Comparison of ENCODE assay signal across 11 mouse cellular contexts in genomic region chr11:68451282-68451735, GRCm38 (mm10). TPM values are rescaled to one million over a fixed set of nuclear protein-coding genes. Genes with fewer than 3 reads are reported as not detected.
DNase-seq lines count a peak whose midpoint lies in the region; ATAC-seq and TF ChIP-seq lines count a peak whose summit lies in the region.
"Had no signal": no experiment of that assay in that cellular context is flagged by ENCODE, and none has a peak within 500 bp of the region (broad histone marks: within the 10 kb centered on the region; RNA-seq: fewer than 3 reads in every experiment).

No protein-coding gene starts in this region.

- intact Hi-C loops in heart, postnatal 14 days (cut with DNase I), result no loop called here

- H3K36me3 ChIP-seq in hindbrain, embryonic 10.5 days, result no peaks in the 10 kb centered on the region
- H3K36me3 ChIP-seq in hindbrain, embryonic 12.5 days, result no peaks in the 10 kb centered on the region
- no peaks in the 10 kb centered on the region for H3K36me3 ChIP-seq in MEL (ENCODE audit: control insufficient read depth in 1 of 2, insufficient read depth in 2 of 2, low read length in 2 of 2)
- no peaks in the 10 kb centered on the region for H3K36me3 ChIP-seq in midbrain, embryonic 11.5 days (ENCODE audit: control insufficient read depth, insufficient read depth, low read length)
- H3K36me3 ChIP-seq: liver, embryonic 15.5 days had no signal

- no peak for TF ChIP-seq EP300 in MEL (IDR thresholded peaks at IDR 0.05; ENCODE audit: low read depth in 1 of 2, low read length in 2 of 2)

- H3K27ac ChIP-seq in hindbrain, embryonic 10.5 days, result 0 out of 2 replicates have a peak overlapping the region, but pooled peaks have one; percentile 8
- no peak overlapping the region for H3K27ac ChIP-seq in hindbrain, embryonic 12.5 days
- no peak overlapping the region for H3K27ac ChIP-seq in MEL (ENCODE audit: control insufficient read depth, low read depth, low read length)
- H3K27ac ChIP-seq in midbrain, embryonic 11.5 days (ENCODE audit: low read depth, low read length), result no peak overlapping the region
- H3K27ac ChIP-seq: liver, embryonic 15.5 days had no signal

- no peaks in the 10 kb centered on the region for H3K9me3 ChIP-seq in hindbrain, embryonic 10.5 days
- no peaks in the 10 kb centered on the region for H3K9me3 ChIP-seq in hindbrain, embryonic 12.5 days (replicated peaks)
- H3K9me3 ChIP-seq in MEL (replicated peaks; ENCODE audit: insufficient read depth, low read length), result no peaks in the 10 kb centered on the region
- no peaks in the 10 kb centered on the region for H3K9me3 ChIP-seq in midbrain, embryonic 11.5 days (ENCODE audit: control insufficient read depth, low read length)
- H3K9me3 ChIP-seq: liver, embryonic 15.5 days had no signal

- no peak overlapping the region for H3K4me2 ChIP-seq in hindbrain, embryonic 12.5 days (replicated peaks)
- no peak overlapping the region for H3K4me2 ChIP-seq in midbrain, embryonic 11.5 days
- H3K4me2 ChIP-seq: liver, embryonic 15.5 days had no signal

- TF ChIP-seq RAD21 in MEL (IDR thresholded peaks at IDR 0.05; ENCODE audit: low read depth, low read length), result no peak

- ATAC-seq in hindbrain, embryonic 12.5 days (ENCODE audit: low FRiP score), result no peak
- ATAC-seq in midbrain, embryonic 11.5 days (ENCODE audit: low FRiP score), result no peak
- ATAC-seq: forebrain, embryonic 16.5 days had no signal

- TF ChIP-seq CTCF in MEL (IDR thresholded peaks at IDR 0.05 in 2 of 3, conservative IDR thresholded peaks at IDR 0.05 in 1 of 3; ENCODE audit: control insufficient read depth in 1 of 3, insufficient read depth in 1 of 3, low read depth in 2 of 3, low read length in 3 of 3, poor library complexity in 1 of 3, severe bottlenecking in 1 of 3), result no peak

- H3K9ac ChIP-seq in hindbrain, embryonic 12.5 days, result no peak overlapping the region
- no peak overlapping the region for H3K9ac ChIP-seq in MEL (ENCODE audit: control insufficient read depth, low read depth, low read length, poor library complexity, severe bottlenecking)
- H3K9ac ChIP-seq in midbrain, embryonic 11.5 days (ENCODE audit: low read length), result no peak overlapping the region
- H3K9ac ChIP-seq: liver, embryonic 15.5 days had no signal

- no peak overlapping the region for H3K4me3 ChIP-seq in hindbrain, embryonic 10.5 days
- H3K4me3 ChIP-seq in hindbrain, embryonic 12.5 days, result no peak overlapping the region
- no peak overlapping the region for H3K4me3 ChIP-seq in MEL (ENCODE audit: control insufficient read depth in 1 of 2, insufficient read depth in 1 of 2, low read depth in 2 of 2, low read length in 2 of 2)
- H3K4me3 ChIP-seq in midbrain, embryonic 11.5 days (ENCODE audit: low read depth, low read length), result no peak overlapping the region
- H3K4me3 ChIP-seq: liver, embryonic 15.5 days had no signal

- no peaks in the 10 kb centered on the region for H3K27me3 ChIP-seq in hindbrain, embryonic 10.5 days (ENCODE audit: insufficient read depth, poor library complexity, severe bottlenecking)
- H3K27me3 ChIP-seq in hindbrain, embryonic 12.5 days, result no peaks in the 10 kb centered on the region
- no peaks in the 10 kb centered on the region for H3K27me3 ChIP-seq in MEL (ENCODE audit: control insufficient read depth in 1 of 2, insufficient read depth in 2 of 2, low read length in 2 of 2)
- no peaks in the 10 kb centered on the region for H3K27me3 ChIP-seq in midbrain, embryonic 11.5 days (ENCODE audit: control insufficient read depth, insufficient read depth, low read length)
- H3K27me3 ChIP-seq: liver, embryonic 15.5 days had no signal

- H3K79me2 ChIP-seq in MEL (ENCODE audit: control insufficient read depth, insufficient read depth, low read length, poor library complexity), result no peaks in the 10 kb centered on the region

- whole genome bisulfite sequencing in hindbrain, embryonic 10.5 days, result 62% methylated on average over 10 of the region's 10 CpGs
- 53% methylated on average over 10 of the region's 10 CpGs for WGBS in hindbrain, embryonic 12.5 days
- 69% methylated on average over 10 of the region's 10 CpGs for WGBS in midbrain, embryonic 11.5 days

- DNase-seq in hindbrain, embryonic 10.5 days (ENCODE audit: low spot score), result no peak
- DNase-seq in MEL (ENCODE audit: low read depth, low spot score), result peak; percentile 55
- DNase-seq in heart, postnatal 14 days, result peak; percentile 26 to 37
- DNase-seq in spleen, adult 12 weeks (ENCODE audit: low spot score), result peak; percentile 38
- no peak for DNase-seq in retina, postnatal 1 day
- no peak for DNase-seq in midbrain, embryonic 11.5 days (ENCODE audit: low spot score, missing footprints)
- no peak for DNase-seq in layer of hippocampus, adult 9-11 months
- DNase-seq: kidney, postnatal 25 days had no signal

- no peak for TF ChIP-seq POLR2A in MEL (IDR thresholded peaks at IDR 0.05; ENCODE audit: control insufficient read depth in 1 of 2, insufficient read depth in 1 of 2, low read depth in 1 of 2, low read length in 2 of 2, poor library complexity in 1 of 2)

- H3K4me1 ChIP-seq in hindbrain, embryonic 10.5 days (replicated peaks), result peaks cover 18% of the 10 kb centered on the region
- peaks cover 16% of the 10 kb centered on the region for H3K4me1 ChIP-seq in hindbrain, embryonic 12.5 days
- no peaks in the 10 kb centered on the region for H3K4me1 ChIP-seq in MEL (ENCODE audit: control insufficient read depth in 1 of 2, insufficient read depth in 2 of 2, low read length in 2 of 2)
- no peaks in the 10 kb centered on the region for H3K4me1 ChIP-seq in midbrain, embryonic 11.5 days (ENCODE audit: control insufficient read depth, insufficient read depth, low read length)
- H3K4me1 ChIP-seq: liver, embryonic 15.5 days had no signal

TF ChIP-seq in MEL, 35 proteins besides CTCF, POLR2A, EP300 and RAD21:
- TF ChIP-seq MYC (IDR thresholded peaks at IDR 0.05; ENCODE audit: low read depth, low read length) (no peak), ELF1 (IDR thresholded peaks at IDR 0.05; ENCODE audit: low read depth, low read length) (no peak), MAX (IDR thresholded peaks at IDR 0.05; ENCODE audit: low read length) (no peak), ZNF384 (IDR thresholded peaks at IDR 0.05; ENCODE audit: low read depth, low read length) (no peak), E2F4 (IDR thresholded peaks at IDR 0.05; ENCODE audit: borderline replicate concordance, low read depth, low read length) (no peak), GABPA (IDR thresholded peaks at IDR 0.05; ENCODE audit: low read depth, low read length) (no peak), POLR2AphosphoS2 (IDR thresholded peaks at IDR 0.05; ENCODE audit: low read length) (no peak), HCFC1 (IDR thresholded peaks at IDR 0.05; ENCODE audit: low read depth, low read length) (no peak), NELFE (IDR thresholded peaks at IDR 0.05; ENCODE audit: low read depth, low read length) (no peak), NRF1 (IDR thresholded peaks at IDR 0.05; ENCODE audit: insufficient read depth, low read depth, low read length, poor library complexity, severe bottlenecking) (no peak), ZKSCAN1 (IDR thresholded peaks at IDR 0.05; ENCODE audit: low read depth, low read length) (no peak), GATA1 (IDR thresholded peaks at IDR 0.05; ENCODE audit: low read depth, low read length) (no peak)

RNA-seq across cellular contexts. Expression of gene Pik3r5, which starts 19.4 kb away (rescaled TPM):
- polyA plus RNA-seq in hindbrain, embryonic 10.5 days (2016; fragmentation: Nextera tagmentation; extraction: Ambion mirVana), result 0.88 and 1.2 TPM in 2 replicates
- 0.81 and 1.0 TPM in 2 replicates for polyA plus RNA-seq in hindbrain, embryonic 12.5 days (2016; fragmentation: Nextera tagmentation; extraction: Ambion mirVana)
- 3.1 and 3.2 TPM in 2 replicates for total RNA-seq in MEL (2012; rRNA removed)
- 1 to 10 TPM in 1 of 2 experiments, not detected in 1; 5.7 TPM for polyA plus RNA-seq in MEL (2012; ENCODE audit: insufficient read depth in 1 of 2, insufficient read length in 2 of 2, low read depth in 1 of 2, low replicate concordance in 2 of 2, missing spikeins in 1 of 2)
- total RNA-seq in heart, postnatal 14 days (2021), result 1 to 10 TPM; 1.0 to 1.8 TPM
- 0.43 and 0.92 TPM in 2 replicates for polyA plus RNA-seq in midbrain, embryonic 11.5 days (2014; fragmentation: Nextera tagmentation; extraction: Ambion mirVana)

RNA-seq across cellular contexts. Expression of gene Ntn1, which starts 50.7 kb away (rescaled TPM):
- 18.2 and 23.7 TPM in 2 replicates for polyA plus RNA-seq in hindbrain, embryonic 10.5 days (2016; fragmentation: Nextera tagmentation; extraction: Ambion mirVana)
- 50.9 and 58.7 TPM in 2 replicates for polyA plus RNA-seq in hindbrain, embryonic 12.5 days (2016; fragmentation: Nextera tagmentation; extraction: Ambion mirVana)
- 0.03 TPM in 1 of 2 replicates, not detected in the other for total RNA-seq in MEL (2012; rRNA removed)
- polyA plus RNA-seq in MEL (2012; ENCODE audit: insufficient read depth in 1 of 2, insufficient read length in 2 of 2, low read depth in 1 of 2, low replicate concordance in 2 of 2, missing spikeins in 1 of 2), result not detected
- total RNA-seq in heart, postnatal 14 days (2021), result 10 to 100 TPM; 52.7 to 55.5 TPM
- polyA plus RNA-seq in midbrain, embryonic 11.5 days (2014; fragmentation: Nextera tagmentation; extraction: Ambion mirVana), result 10.0 and 10.2 TPM in 2 replicates

RNA-seq across cellular contexts. Expression of gene Pik3r6, which starts 51.5 kb away (rescaled TPM):
- 2.0 and 2.1 TPM in 2 replicates for polyA plus RNA-seq in hindbrain, embryonic 10.5 days (2016; fragmentation: Nextera tagmentation; extraction: Ambion mirVana)
- 1.4 and 2.1 TPM in 2 replicates for polyA plus RNA-seq in hindbrain, embryonic 12.5 days (2016; fragmentation: Nextera tagmentation; extraction: Ambion mirVana)
- total RNA-seq in MEL (2012; rRNA removed), result 0.36 and 0.42 TPM in 2 replicates
- 1 to 10 TPM in 1 of 2 experiments, not detected in 1; 1.5 TPM for polyA plus RNA-seq in MEL (2012; ENCODE audit: insufficient read depth in 1 of 2, insufficient read length in 2 of 2, low read depth in 1 of 2, low replicate concordance in 2 of 2, missing spikeins in 1 of 2)
- total RNA-seq in heart, postnatal 14 days (2021), result 1 to 10 TPM; 8.7 to 9.2 TPM
- polyA plus RNA-seq in midbrain, embryonic 11.5 days (2014; fragmentation: Nextera tagmentation; extraction: Ambion mirVana), result 0.98 and 1.3 TPM in 2 replicates

Comparison
In these comparisons a context has a peak if more than half of its experiments do, and no peak if none do; other contexts are left out.
1. DNase-seq: peak in MEL (single experiment), heart, postnatal 14 days (2 of 2) and spleen, adult 12 weeks (single experiment); none in hindbrain, embryonic 10.5 days (single experiment), retina, postnatal 1 day (single experiment), midbrain, embryonic 11.5 days (single experiment) and layer of hippocampus, adult 9-11 months (single experiment).
2. RNA of gene Ntn1, which starts 50.7 kb away (polyA plus RNA-seq): 50.9 to 58.7 TPM in hindbrain, embryonic 12.5 days, 18.2 to 23.7 TPM in hindbrain, embryonic 10.5 days and 10.0 to 10.2 TPM in midbrain, embryonic 11.5 days; not detected in MEL; every median in the first group is over 10 times any median in the second.